Mouse (Mus musculus) thymus, adult 2 months (tissue): Measurements from ENCODE around the gene Rab3a.

Source experiments
- CTCF ChIP-seq: fragments of 200-500 bp; IDR thresholded peaks from 2 replicates; pipeline ENCODE4 v1.5.1; 2012; ENCODE audit warnings: mild to moderate bottlenecking, control low read depth, low read length, moderate library complexity, borderline replicate concordance; ENCODE audit not compliant: control insufficient read depth, poor library complexity, insufficient read depth; ENCODE audit errors: extremely low read depth
- POLR2A ChIP-seq: fragments of 200-500 bp; IDR thresholded peaks from 2 replicates; pipeline ENCODE4 v1.6.1; 2012; ENCODE audit warnings: mild to moderate bottlenecking, low read length, control low read depth, moderate library complexity; ENCODE audit not compliant: control insufficient read depth, poor library complexity, insufficient read depth; ENCODE audit errors: extremely low read depth

GRCm38 (mm10) chr8:70745691-70746220 is 8.7 kb upstream of the Rab3a start:
- TF ChIP-seq CTCF (no peak), POLR2A (no peak)
